Mouse (Mus musculus): Measurements from ENCODE around the gene Atp1a3. TPM values are rescaled to one million over a fixed set of nuclear protein-coding genes. Genes with fewer than 3 reads are reported as not detected.

The Atp1a3 gene
- polyA plus RNA-seq, 1 experiment from 2014 or later, result 3.2 TPM

DNA sequence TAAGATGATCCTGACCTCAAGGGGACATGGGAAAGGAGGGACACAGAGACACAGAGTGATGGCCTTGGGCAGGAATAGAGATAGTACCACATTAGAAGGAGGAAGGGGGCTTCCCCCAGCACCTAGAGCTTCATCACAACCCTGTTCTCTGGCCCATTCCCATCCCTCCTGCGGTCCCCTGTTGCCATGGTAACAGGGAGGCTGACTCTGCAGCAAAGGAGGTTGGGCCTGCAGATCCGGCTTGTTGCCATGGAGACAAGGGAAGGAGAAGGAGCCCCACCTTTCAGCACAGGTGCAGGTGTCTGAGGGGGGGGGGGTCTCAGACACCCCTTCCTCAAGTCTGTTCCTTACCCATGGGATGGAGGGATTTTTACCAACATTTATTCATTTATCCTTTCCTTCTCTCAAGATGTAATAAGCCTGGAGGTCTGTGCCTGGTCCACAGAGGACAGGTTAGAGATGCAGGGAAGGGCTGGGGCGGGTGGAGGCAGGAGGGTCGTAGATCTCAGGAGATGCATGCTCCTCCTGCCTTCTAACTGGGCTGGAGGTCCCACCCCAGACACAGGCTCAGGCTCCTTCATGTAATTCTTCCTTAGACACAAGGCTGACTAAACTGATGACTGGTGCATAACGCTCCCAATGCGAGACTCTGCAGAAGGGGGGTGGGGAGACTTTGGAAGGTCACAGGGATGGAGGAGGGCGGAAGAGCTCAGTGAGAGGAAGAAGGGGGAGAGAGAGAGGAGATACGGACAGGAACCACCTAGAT, 2.0 kb upstream of the Atp1a3 start:
- WGBS, result 28% methylated on average over 8 of the region's 8 CpGs
- no peaks in the 10 kb centered on the region for H3K36me3 ChIP-seq (ENCODE audit: control insufficient read depth, insufficient read depth, low read length)
- H3K27me3 ChIP-seq (ENCODE audit: control insufficient read depth, insufficient read depth, low read length), result peaks cover 63% of the 10 kb centered on the region
- no peak overlapping the region for H3K27ac ChIP-seq (ENCODE audit: low read length)
- H3K4me3 ChIP-seq (ENCODE audit: low read depth, low read length), result no peak overlapping the region
- H3K9me3 ChIP-seq (ENCODE audit: control insufficient read depth, low read depth, low read length), result no peaks in the 10 kb centered on the region
- H3K9ac ChIP-seq (replicated peaks; ENCODE audit: low read depth, low read length), result no peak overlapping the region
- ATAC-seq (ENCODE audit: insufficient number of reproducible peaks, insufficient read depth, low FRiP score, low read depth), result no peak
- peaks cover 8% of the 10 kb centered on the region; the same call in 1 of the 2 replicates for H3K4me1 ChIP-seq (ENCODE audit: control insufficient read depth, insufficient read depth, low read length)
- H3K4me2 ChIP-seq (replicated peaks; ENCODE audit: low read depth, low read length), result no peak overlapping the region

DNA sequence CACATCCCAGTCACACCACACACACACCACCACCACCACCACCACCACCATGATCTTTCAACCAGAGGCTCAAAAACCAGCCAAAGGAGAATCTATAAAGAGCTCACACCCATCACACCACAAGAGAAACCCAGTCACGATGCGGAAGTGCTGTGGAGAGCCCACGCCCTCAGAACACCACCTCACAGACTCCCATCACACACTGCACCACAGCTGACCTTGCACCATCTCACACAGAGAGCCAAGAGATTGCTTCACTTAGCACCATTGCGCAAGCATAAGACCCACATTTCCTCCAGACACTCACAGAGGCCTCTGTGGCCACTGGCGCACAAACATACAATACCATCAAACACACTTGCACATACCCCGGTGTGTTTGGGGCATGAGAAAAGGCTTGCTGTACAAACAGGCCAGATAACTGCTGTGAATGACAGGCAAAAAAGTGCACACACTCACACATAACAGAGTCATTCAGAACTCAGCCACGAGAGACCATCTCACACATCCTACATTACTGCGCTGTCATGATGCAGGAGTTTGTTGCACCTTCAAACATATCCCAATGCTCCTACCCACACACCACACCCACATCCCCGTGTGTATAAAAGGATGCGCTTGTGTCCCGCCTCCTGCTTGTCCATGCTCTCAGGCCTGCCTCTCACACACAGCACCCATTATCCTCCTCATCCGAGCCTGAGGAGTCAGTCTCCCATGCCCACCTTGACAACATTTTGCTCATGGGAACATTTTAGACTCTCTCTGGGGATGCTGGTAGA, 1.0 kb upstream of the Atp1a3 start:
- H3K4me2 ChIP-seq (replicated peaks; ENCODE audit: low read depth, low read length), result no peak overlapping the region
- no peak overlapping the region for H3K4me3 ChIP-seq (ENCODE audit: low read depth, low read length)
- H3K27ac ChIP-seq (ENCODE audit: low read length), result no peak overlapping the region
- H3K36me3 ChIP-seq (ENCODE audit: control insufficient read depth, insufficient read depth, low read length), result no peaks in the 10 kb centered on the region
- H3K27me3 ChIP-seq (ENCODE audit: control insufficient read depth, insufficient read depth, low read length), result peaks cover 63% of the 10 kb centered on the region
- H3K9me3 ChIP-seq (ENCODE audit: control insufficient read depth, low read depth, low read length), result no peaks in the 10 kb centered on the region
- H3K9ac ChIP-seq (replicated peaks; ENCODE audit: low read depth, low read length), result no peak overlapping the region
- WGBS, result 81% methylated on average over 12 of the region's 12 CpGs
- peaks cover 8% of the 10 kb centered on the region; the same call in 1 of the 2 replicates for H3K4me1 ChIP-seq (ENCODE audit: control insufficient read depth, insufficient read depth, low read length)
- ATAC-seq (ENCODE audit: insufficient number of reproducible peaks, insufficient read depth, low FRiP score, low read depth), result no peak

- Histone ChIP-seq H3K4me2 (replicated peaks; ENCODE audit: low read depth, low read length) (peak overlapping the region; percentile 70; the same call in 1 of the 2 replicates), H3K4me1 (ENCODE audit: control insufficient read depth, insufficient read depth, low read length) (peaks cover 8% of the 10 kb centered on the region; the same call in 1 of the 2 replicates), H3K9ac (replicated peaks; ENCODE audit: low read depth, low read length) (no peak overlapping the region), H3K36me3 (ENCODE audit: control insufficient read depth, insufficient read depth, low read length) (no peaks in the 10 kb centered on the region), H3K27ac (ENCODE audit: low read length) (no peak overlapping the region), H3K4me3 (ENCODE audit: low read depth, low read length) (peak overlapping the region; percentile 33; the same call in 1 of the 2 replicates), H3K27me3 (ENCODE audit: control insufficient read depth, insufficient read depth, low read length) (peaks cover 59% of the 10 kb centered on the region), H3K9me3 (ENCODE audit: control insufficient read depth, low read depth, low read length) (no peaks in the 10 kb centered on the region)
- 74% methylated on average over 3 of the region's 3 CpGs for WGBS
- ATAC-seq (ENCODE audit: insufficient number of reproducible peaks, insufficient read depth, low FRiP score, low read depth), result no peak
Observed at GRCm38 (mm10) chr7:25006171-25006570, 413 bp upstream of the Atp1a3 start.

DNA sequence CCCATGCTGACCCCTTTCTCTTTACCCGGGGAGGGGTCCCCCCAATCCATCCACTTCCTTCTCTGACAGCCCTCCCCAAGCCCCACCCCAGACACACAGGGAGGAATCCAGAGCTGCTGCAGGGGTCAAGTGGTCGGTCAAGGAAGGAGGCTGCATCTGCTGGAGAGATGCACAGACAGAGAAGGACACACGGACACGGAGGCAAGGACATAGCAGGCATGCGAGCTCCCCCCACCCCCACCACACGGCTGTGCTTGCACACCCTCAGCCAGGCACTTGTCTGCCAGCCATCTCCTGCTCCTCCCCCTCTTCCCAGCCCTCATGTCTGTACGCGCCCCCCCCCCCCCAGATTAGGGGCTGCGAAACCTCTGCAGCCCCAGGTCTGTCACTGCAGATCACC, 952 bp downstream of the Atp1a3 start:
- Histone ChIP-seq H3K4me1 (ENCODE audit: control insufficient read depth, insufficient read depth, low read length) (peaks cover 5% of the 10 kb centered on the region; the same call in 1 of the 2 replicates), H3K27ac (ENCODE audit: low read length) (no peak overlapping the region), H3K36me3 (ENCODE audit: control insufficient read depth, insufficient read depth, low read length) (no peaks in the 10 kb centered on the region), H3K4me3 (ENCODE audit: low read depth, low read length) (no peak overlapping the region), H3K9ac (replicated peaks; ENCODE audit: low read depth, low read length) (no peak overlapping the region), H3K27me3 (ENCODE audit: control insufficient read depth, insufficient read depth, low read length) (peaks cover 46% of the 10 kb centered on the region), H3K4me2 (replicated peaks; ENCODE audit: low read depth, low read length) (no peak overlapping the region; the same call in 1 of the 2 replicates), H3K9me3 (ENCODE audit: control insufficient read depth, low read depth, low read length) (no peaks in the 10 kb centered on the region)
- no peak for ATAC-seq (ENCODE audit: insufficient number of reproducible peaks, insufficient read depth, low FRiP score, low read depth)
- WGBS, result 40% methylated on average over 7 of the region's 9 CpGs

DNA sequence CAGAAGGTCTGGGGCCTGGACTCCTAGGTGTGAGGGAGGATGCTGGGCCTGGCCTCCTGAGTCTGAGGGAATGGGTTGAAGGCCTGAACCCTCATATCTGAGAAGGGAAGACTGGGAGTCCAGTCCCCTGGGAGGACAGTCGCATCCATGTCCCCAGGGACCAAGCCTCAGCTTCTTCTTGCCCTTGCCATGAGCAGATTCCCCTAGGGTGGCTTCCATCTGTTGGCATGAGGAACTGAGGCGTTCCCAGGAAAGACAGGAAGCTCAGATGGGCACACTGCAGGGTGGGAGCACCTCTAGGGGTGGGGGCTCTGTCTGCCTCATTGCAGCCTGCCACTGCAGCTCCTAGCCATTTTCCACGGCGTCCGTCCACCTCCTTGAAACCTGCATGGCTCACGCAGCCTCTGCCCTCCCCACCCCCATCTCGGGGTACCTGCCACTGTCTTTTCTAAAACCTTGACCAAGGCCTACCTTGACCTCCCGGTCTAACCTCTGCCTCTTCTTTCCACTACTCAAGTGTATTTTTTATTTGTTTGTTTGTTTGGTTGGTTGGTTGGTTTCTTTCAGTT, 1.9 kb downstream of the Atp1a3 start:
- 85% methylated on average over 8 of the region's 8 CpGs for WGBS
- no peak overlapping the region for H3K4me2 ChIP-seq (replicated peaks; ENCODE audit: low read depth, low read length)
- peaks cover 5% of the 10 kb centered on the region; the same call in 1 of the 2 replicates for H3K4me1 ChIP-seq (ENCODE audit: control insufficient read depth, insufficient read depth, low read length)
- ATAC-seq (ENCODE audit: insufficient number of reproducible peaks, insufficient read depth, low FRiP score, low read depth), result no peak
- H3K9me3 ChIP-seq (ENCODE audit: control insufficient read depth, low read depth, low read length), result no peaks in the 10 kb centered on the region
- H3K9ac ChIP-seq (replicated peaks; ENCODE audit: low read depth, low read length), result no peak overlapping the region
- no peak overlapping the region for H3K27ac ChIP-seq (ENCODE audit: low read length)
- no peak overlapping the region for H3K4me3 ChIP-seq (ENCODE audit: low read depth, low read length)
- H3K27me3 ChIP-seq (ENCODE audit: control insufficient read depth, insufficient read depth, low read length), result peaks cover 37% of the 10 kb centered on the region
- no peaks in the 10 kb centered on the region for H3K36me3 ChIP-seq (ENCODE audit: control insufficient read depth, insufficient read depth, low read length)

DNA sequence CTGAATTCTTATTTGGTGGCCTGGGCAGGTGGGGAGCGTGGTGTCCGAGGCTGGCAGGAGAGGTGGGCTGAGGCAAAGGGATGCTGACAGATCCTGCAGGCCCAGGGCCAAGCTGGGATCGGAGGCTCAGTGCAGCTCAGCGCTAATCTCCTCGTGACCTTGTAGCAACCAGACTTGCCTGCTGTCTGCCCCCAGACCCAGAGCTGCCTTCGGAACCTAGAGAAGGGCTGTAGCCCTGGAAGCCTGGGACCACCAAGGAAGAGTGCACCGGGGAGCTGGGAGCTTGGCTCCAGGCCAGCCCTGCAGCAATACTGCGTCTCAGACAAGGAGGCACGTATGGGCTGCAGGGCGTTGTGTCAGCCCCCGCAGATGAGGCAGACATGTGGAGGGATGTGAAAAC, 2.5 kb downstream of the Atp1a3 start:
- ATAC-seq (ENCODE audit: insufficient number of reproducible peaks, insufficient read depth, low FRiP score, low read depth), result no peak
- no peaks in the 10 kb centered on the region for H3K9me3 ChIP-seq (ENCODE audit: control insufficient read depth, low read depth, low read length)
- H3K4me1 ChIP-seq (ENCODE audit: control insufficient read depth, insufficient read depth, low read length), result peaks cover 5% of the 10 kb centered on the region; the same call in 1 of the 2 replicates
- no peaks in the 10 kb centered on the region for H3K36me3 ChIP-seq (ENCODE audit: control insufficient read depth, insufficient read depth, low read length)
- no peak overlapping the region for H3K4me2 ChIP-seq (replicated peaks; ENCODE audit: low read depth, low read length)
- WGBS, result 36% methylated on average over 11 of the region's 11 CpGs
- H3K27me3 ChIP-seq (ENCODE audit: control insufficient read depth, insufficient read depth, low read length), result peaks cover 32% of the 10 kb centered on the region
- no peak overlapping the region for H3K4me3 ChIP-seq (ENCODE audit: low read depth, low read length)
- no peak overlapping the region for H3K27ac ChIP-seq (ENCODE audit: low read length)
- no peak overlapping the region for H3K9ac ChIP-seq (replicated peaks; ENCODE audit: low read depth, low read length)

GRCm38 (mm10) chr7:25000711-25001110, 5.0 kb downstream of the Atp1a3 start:
- Histone ChIP-seq H3K4me3 (ENCODE audit: low read depth, low read length) (no peak overlapping the region), H3K4me2 (replicated peaks; ENCODE audit: low read depth, low read length) (no peak overlapping the region), H3K27me3 (ENCODE audit: control insufficient read depth, insufficient read depth, low read length) (peaks cover 9% of the 10 kb centered on the region), H3K9me3 (ENCODE audit: control insufficient read depth, low read depth, low read length) (no peaks in the 10 kb centered on the region), H3K4me1 (ENCODE audit: control insufficient read depth, insufficient read depth, low read length) (peaks cover 5% of the 10 kb centered on the region; the same call in 1 of the 2 replicates), H3K36me3 (ENCODE audit: control insufficient read depth, insufficient read depth, low read length) (no peaks in the 10 kb centered on the region), H3K9ac (replicated peaks; ENCODE audit: low read depth, low read length) (no peak overlapping the region), H3K27ac (ENCODE audit: low read length) (no peak overlapping the region)
- no peak for ATAC-seq (ENCODE audit: insufficient number of reproducible peaks, insufficient read depth, low FRiP score, low read depth)
- 69% methylated on average over 12 of the region's 12 CpGs for WGBS

- Histone ChIP-seq H3K27me3 (ENCODE audit: control insufficient read depth, insufficient read depth, low read length) (peaks cover 4% of the 10 kb centered on the region; the same call in 1 of the 2 replicates), H3K4me2 (replicated peaks; ENCODE audit: low read depth, low read length) (no peak overlapping the region), H3K4me1 (ENCODE audit: control insufficient read depth, insufficient read depth, low read length) (peaks cover 5% of the 10 kb centered on the region; the same call in 1 of the 2 replicates), H3K27ac (ENCODE audit: low read length) (no peak overlapping the region), H3K9ac (replicated peaks; ENCODE audit: low read depth, low read length) (no peak overlapping the region), H3K9me3 (ENCODE audit: control insufficient read depth, low read depth, low read length) (no peaks in the 10 kb centered on the region), H3K4me3 (ENCODE audit: low read depth, low read length) (no peak overlapping the region), H3K36me3 (ENCODE audit: control insufficient read depth, insufficient read depth, low read length) (no peaks in the 10 kb centered on the region)
- ATAC-seq (ENCODE audit: insufficient number of reproducible peaks, insufficient read depth, low FRiP score, low read depth), result no peak
- 62% methylated on average over 7 of the region's 7 CpGs for WGBS
Observed at GRCm38 (mm10) chr7:25000211-25000610, 5.5 kb downstream of the Atp1a3 start.

Data from stomach, embryonic 14.5 days (tissue).